In genomic region chr7:109230806-109231205, GRCm38 (mm10) we compare ENCODE assay signal across 9 mouse cellular contexts. TPM values are rescaled to one million over a fixed set of nuclear protein-coding genes. Genes with fewer than 3 reads are reported as not detected.
DNase-seq lines count a peak whose midpoint lies in the region; ATAC-seq and TF ChIP-seq lines count a peak whose summit lies in the region.
"Had no signal": no experiment of that assay in that cellular context is flagged by ENCODE, and none has a peak within 500 bp of the region (broad histone marks: within the 10 kb centered on the region; RNA-seq: fewer than 3 reads in every experiment).

No protein-coding gene starts in this region.

- H3K9me3 ChIP-seq in liver, embryonic 14.5 days (ENCODE audit: control insufficient read depth, low read length) = no peaks in the 10 kb centered on the region
- no peaks in the 10 kb centered on the region for H3K9me3 ChIP-seq in neural tube, embryonic 14.5 days (ENCODE audit: control insufficient read depth, low read length)

- no peak overlapping the region for H3K9ac ChIP-seq in liver, embryonic 14.5 days (replicated peaks)
- no peak overlapping the region for H3K9ac ChIP-seq in neural tube, embryonic 14.5 days (replicated peaks; ENCODE audit: low read depth, low read length)

- WGBS in liver, embryonic 14.5 days (ENCODE audit: insufficient replicate concordance) = 18% methylated on average over 2 of the region's 2 CpGs
- WGBS in neural tube, embryonic 14.5 days = 26% methylated on average over 2 of the region's 2 CpGs

- no peak overlapping the region for H3K27ac ChIP-seq in liver, embryonic 14.5 days
- no peak overlapping the region for H3K27ac ChIP-seq in neural tube, embryonic 14.5 days (ENCODE audit: low read depth, low read length)

- no peak overlapping the region for H3K4me3 ChIP-seq in liver, embryonic 14.5 days (ENCODE audit: insufficient read depth in 1 of 2, low read depth in 2 of 2, low read length in 2 of 2)
- no peak overlapping the region for H3K4me3 ChIP-seq in neural tube, embryonic 14.5 days (ENCODE audit: low read depth, low read length)
- H3K4me3 ChIP-seq: erythroblast, embryonic 14.5 days had no signal

- intact Hi-C loops in heart, postnatal 10 days (cut with DNase I) = loop anchor here (5.0 kb wide), 2 partner anchors 61 to 191 kb away; no protein-coding TSS in a partner anchor

- no peaks in the 10 kb centered on the region for H3K4me1 ChIP-seq in liver, embryonic 14.5 days (replicated peaks; ENCODE audit: control insufficient read depth in 2 of 2, insufficient read depth in 2 of 2, low read length in 1 of 2)
- H3K4me1 ChIP-seq in neural tube, embryonic 14.5 days (ENCODE audit: control insufficient read depth, insufficient read depth, low read length) = peaks cover 7% of the 10 kb centered on the region; the same call in 1 of the 2 replicates

- ATAC-seq in liver, embryonic 14.5 days (ENCODE audit: insufficient read depth) = no peak
- peak; percentile 42 for ATAC-seq in neural tube, embryonic 14.5 days (ENCODE audit: low read depth)

- H3K4me2 ChIP-seq in liver, embryonic 14.5 days (ENCODE audit: low read depth) = no peak overlapping the region
- H3K4me2 ChIP-seq in neural tube, embryonic 14.5 days (ENCODE audit: low read depth, low read length) = no peak overlapping the region

- no peaks in the 10 kb centered on the region for H3K27me3 ChIP-seq in liver, embryonic 14.5 days (ENCODE audit: control insufficient read depth, insufficient read depth, low read length)
- no peaks in the 10 kb centered on the region; the same call in 1 of the 2 replicates for H3K27me3 ChIP-seq in neural tube, embryonic 14.5 days (ENCODE audit: control insufficient read depth, insufficient read depth, low read length)

- TF ChIP-seq EP300 in liver, embryonic 14.5 days (IDR thresholded peaks at IDR 0.05; ENCODE audit: low read depth) = no peak

- peak; percentile 21 for DNase-seq in CD4-positive helper T cell, adult 2 months (ENCODE audit: low read depth, low spot score)
- peak; percentile 64 for DNase-seq in adrenal gland, adult 2 months
- DNase-seq in embryo, embryonic 11 days = peak; percentile 80
- DNase-seq in heart, postnatal 10 days = peak; percentile 68 to 78
- peak; percentile 74 to 76 for DNase-seq in kidney, postnatal 4 days
- DNase-seq in liver, embryonic 14.5 days (ENCODE audit: low read depth in 3 of 3, low spot score in 3 of 3) = peak in 1 of 3 experiments; percentile 18
- DNase-seq in thymus, postnatal 10 days (ENCODE audit: low spot score in 2 of 2) = peak; percentile 11 to 67

- no peaks in the 10 kb centered on the region for H3K36me3 ChIP-seq in liver, embryonic 14.5 days (replicated peaks; ENCODE audit: control insufficient read depth, insufficient read depth, low read depth)
- H3K36me3 ChIP-seq in neural tube, embryonic 14.5 days (ENCODE audit: control insufficient read depth, insufficient read depth, low read length) = no peaks in the 10 kb centered on the region

- peak; percentile 86 for TF ChIP-seq CTCF in liver, embryonic 14.5 days (IDR thresholded peaks at IDR 0.05; ENCODE audit: low read depth)

RNA-seq across cellular contexts. Expression of gene Lmo1, which starts 55.8 kb away (rescaled TPM):
- total RNA-seq in adrenal gland, adult 2 months (2021) = 1 to 10 TPM; 4.9 to 9.0 TPM
- 12.1 and 29.5 TPM in 2 replicates for polyA plus RNA-seq in adrenal gland, adult 2 months (2012; rRNA removed)
- total RNA-seq in heart, postnatal 10 days (2021) = 1 to 10 TPM; 2.0 to 2.8 TPM
- polyA plus RNA-seq in liver, embryonic 14.5 days (2012; rRNA removed) = 0.71 and 0.78 TPM in 2 replicates
- 0.75 and 0.96 TPM in 2 replicates for polyA plus RNA-seq in liver, embryonic 14.5 days (2014; fragmentation: Nextera tagmentation; extraction: Ambion mirVana)
- polyA plus RNA-seq in neural tube, embryonic 14.5 days (2014; fragmentation: Nextera tagmentation; extraction: Ambion mirVana) = 26.2 and 33.9 TPM in 2 replicates
- polyA plus RNA-seq: erythroblast, embryonic 14.5 days had no signal
